Mouse (Mus musculus): ENCODE results near the gene Vps4b.

Vps4b gene

DNA sequence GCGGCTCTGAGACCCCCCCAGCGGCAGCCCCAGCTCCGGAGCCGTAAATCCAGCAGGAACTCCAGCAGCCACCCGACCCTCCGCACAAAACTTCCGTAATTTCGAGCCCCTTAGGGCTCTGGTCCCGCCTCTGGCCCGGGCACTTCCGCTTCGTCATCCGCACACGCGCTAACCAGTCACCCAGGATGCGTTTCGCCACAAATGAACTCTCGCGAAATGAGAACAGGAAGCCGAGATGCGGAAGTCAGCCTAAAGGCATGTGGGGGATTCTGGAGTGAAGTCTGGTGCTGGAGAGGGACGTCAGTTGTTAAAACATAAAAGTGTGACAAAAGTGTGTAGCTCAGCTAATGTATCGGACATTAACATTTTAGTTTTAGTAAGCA, at the start of gene Vps4b:
Vps4b (minus strand) TSS at position 187 of the 383 bp plus-strand sequence.
- peak; percentile 94 for DNase-seq (ENCODE audit: low spot score)

DNA sequence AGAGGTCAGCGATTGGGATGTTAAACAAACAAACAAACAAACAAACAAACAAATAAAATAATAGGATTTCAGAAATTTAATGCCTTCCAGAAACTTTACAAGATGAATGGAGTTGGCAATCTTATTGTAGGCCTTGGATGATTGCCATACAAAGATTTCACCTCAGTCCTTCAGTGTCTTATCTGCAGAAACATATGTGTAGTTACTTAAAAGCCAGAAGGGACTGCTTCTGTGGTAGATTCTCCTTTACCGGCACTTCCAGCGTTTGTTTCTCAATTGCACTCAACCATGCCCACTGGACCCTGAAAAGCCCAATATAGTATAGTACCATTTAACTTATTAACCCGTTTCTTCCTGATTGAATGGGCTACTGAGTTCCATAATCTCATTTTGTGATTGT, 32.3 kb upstream of the Vps4b start:
- DNase-seq (ENCODE audit: low spot score), result no peak

DNA sequence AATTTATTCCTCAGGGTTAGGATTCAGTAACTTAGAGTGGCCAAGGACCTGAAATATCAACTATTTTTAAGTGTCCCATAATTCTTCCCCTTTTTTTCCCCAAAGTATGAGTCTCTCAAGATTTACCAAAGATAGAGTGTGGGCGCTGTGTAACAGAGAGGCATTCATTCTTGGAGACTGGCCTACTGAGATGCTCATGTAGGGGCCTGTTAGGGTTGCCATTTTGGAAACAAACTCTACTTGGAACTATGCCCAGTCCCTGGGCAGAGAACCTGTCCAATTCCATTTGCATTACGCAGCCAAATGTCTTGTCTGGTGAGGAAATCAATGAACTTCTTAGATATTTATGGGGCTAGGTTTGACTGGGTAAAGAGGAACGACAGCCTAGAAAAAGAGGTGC, 25.8 kb upstream of the Vps4b start:
- peak; percentile 25 for DNase-seq (ENCODE audit: low spot score)

DNA sequence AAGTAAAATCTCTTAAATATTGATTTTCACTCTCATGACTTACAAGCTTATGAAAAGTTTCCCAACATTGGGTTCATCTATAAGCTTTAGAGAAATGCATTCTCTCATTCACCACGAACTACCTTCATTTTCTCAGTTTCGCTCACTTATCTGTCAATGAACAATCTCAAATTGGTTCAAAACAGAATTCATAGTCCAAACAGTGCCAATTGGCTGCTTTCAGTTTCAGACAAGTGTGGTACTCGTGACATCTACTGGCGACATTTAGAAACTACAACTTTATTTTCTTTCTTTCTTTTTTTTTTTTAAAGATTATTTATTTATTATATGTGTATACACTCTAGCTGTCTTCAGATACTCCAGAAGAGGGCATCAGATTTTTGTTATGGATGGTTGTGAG, 21.8 kb upstream of the Vps4b start:
- DNase-seq (ENCODE audit: low spot score), result no peak

DNA sequence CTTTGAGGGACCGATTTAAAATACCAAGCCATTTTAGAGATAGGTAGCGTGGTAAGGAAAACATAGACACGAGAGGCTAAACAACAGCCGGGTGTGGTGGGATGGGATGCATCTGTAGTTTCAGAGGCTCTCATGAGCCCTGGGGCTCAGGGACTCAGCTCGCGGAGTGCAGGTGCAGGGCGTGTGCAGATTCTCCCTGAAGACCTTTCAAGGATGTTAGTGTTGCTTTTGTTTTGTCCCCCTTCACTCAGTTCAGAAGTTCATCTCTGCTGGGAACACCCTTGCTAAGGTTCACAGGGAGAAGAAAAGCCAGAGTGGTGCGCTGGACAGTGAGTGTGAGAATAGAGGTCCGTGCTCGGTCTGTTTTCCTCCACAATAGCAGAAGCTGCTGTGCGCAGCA, 20.2 kb upstream of the Vps4b start:
- DNase-seq (ENCODE audit: low spot score), result no peak

DNA sequence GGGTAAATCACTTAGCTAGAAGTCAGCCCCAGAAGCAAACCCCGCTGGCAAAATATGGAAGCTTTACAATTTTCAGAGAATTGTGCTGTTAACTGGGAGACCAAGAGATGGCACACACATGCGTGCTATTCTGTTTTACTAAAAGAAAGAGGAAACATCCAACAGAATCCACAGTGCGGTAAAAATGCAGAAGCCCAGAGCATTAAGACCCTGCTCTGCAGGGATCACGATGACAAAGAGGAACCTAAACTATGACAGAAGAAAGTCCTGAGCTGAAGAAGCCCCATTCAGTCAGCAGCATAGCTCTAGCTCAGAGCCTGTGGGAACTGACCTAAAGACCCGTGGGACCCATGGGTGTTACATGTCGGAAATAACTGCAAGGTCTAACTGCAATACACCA, 18.7 kb upstream of the Vps4b start:
- no peak for DNase-seq (ENCODE audit: low spot score)

DNA sequence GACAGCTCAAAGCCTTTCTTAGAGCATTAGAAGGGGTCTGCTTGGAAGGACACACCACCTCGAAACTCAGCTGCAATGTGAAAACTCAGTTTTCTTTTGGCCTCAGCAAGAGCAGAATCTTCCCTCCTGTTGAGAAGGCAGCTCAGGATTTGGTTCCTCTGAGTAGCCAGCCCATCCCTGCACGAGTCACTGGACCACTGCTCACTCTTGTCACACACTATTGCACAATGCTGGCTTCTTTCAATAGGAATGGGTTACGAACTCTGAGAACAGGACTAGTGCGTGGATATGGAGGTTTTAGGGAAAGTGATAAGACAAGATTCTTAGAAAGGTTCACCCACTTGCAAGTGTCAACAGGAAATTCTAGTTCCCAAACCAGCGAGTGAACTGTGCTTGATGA, 18.3 kb upstream of the Vps4b start:
- DNase-seq (ENCODE audit: low spot score), result no peak

DNA sequence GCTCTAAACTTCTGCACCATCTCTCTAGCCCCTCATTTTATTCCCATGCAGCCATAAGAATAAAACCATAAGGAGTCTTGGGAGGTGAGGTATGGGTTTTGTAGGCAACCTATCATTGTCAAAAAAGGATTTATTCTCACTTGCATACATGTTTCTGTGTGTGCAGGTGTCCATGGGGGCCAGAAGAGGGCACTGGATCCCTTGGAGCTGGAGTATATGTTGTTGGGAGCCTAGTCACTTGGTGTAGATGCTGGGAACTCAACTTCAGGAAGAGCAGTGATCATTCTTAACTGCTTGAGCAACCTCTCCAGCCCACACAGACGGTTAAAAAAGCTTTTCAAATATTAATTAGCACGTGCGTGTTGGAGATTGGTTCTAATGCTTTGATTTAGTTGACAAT, 3.4 kb upstream of the Vps4b start:
- DNase-seq (ENCODE audit: low spot score), result no peak

DNA sequence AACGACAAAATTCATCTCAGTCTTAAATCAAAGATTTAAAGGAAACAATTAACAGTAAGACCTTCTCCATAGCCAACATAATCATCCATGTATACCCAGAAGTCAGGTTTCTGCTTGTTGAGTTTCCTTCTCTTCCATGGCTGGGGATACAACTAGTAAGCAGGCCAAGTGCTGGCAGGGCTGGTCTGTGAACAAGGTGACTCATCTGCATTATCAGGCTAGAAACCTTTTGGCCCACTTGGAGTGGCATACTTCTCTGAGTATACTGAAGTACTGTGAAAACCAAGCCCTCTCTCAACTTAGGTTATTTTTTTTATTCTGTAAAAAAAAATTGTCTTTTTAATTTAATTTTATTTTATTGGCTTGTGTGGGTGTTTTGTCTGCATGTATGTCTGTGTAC, 2.9 kb upstream of the Vps4b start:
- DNase-seq (ENCODE audit: low spot score), result peak; percentile 44

DNA sequence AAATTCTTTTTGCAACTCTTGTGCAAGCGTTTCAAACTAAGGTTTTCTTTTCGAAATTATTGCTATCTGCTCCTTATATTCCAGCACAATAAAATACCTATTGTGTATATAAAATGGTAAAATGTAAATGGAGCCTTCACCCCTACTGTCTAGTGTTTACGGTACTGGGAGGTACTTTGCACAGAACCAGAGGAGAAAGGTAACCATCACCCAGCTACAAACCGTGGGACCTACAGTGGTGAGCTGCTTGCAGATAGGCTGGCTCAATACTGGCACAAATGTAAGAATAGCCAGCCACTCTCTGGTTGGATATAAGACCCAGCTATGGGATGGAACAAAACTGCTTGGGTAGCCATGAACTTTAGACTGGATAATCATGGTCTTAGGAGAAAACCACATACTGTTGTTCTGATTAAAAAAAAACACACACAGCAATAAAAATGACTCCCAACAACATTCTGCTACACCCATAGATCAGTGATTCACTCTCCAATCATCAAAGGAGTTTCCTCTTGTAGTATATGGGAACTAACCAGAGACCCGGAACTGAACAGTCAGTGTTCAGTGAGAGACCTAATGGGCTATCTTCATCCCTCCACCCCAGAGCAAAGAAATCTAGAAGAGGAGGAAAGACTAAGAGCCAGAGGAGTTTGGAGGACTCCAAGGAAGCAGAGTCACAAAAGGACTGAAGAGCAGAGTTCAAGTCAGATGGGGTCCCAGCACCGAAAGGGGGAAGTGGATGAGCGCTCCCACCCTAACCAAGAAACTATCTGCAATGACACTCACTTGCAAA, 655 bp upstream of the Vps4b start:
- no peak for DNase-seq (ENCODE audit: low spot score)

DNA sequence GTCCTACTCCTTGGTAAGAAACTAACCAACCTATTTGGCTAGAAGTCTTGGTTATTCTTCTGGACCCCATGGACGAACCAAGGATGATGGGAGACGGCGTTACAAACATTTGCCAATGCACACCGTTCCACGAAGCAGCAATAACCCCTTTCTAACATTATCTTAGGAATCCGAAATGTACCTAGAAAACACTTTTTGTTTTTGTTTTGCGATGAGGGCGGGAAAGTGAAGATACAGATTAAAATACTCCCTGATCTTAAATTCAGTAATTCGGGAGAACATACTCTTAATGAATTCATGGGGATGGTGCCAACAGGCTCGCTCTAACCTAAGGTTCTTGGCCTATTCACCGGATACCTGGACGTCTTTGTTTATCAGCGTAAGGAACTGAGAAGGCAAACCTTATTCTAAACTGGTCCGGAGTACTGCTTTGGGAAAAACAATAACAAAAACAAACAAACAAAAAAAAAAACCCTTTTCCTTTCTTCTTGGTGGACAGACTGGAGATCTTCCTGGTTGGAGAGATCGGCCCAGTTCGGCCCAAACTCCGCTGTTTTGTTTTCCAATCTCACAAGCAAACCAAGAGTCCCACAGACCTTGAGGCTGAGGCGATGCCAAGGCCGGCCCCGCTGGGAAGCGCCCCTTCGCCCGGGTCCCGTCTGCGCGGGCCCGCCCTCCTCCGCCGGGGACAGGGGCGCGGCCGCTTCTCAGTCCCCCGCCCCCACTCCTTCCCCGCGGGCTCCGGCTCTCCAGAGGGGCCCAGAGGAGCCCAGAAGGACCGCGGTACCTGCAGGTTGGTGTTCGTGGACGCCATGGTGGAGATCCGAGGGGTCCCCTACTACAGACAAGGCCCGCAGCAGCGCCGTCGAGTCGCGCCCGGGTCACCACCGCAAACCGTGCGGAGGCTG, 640 bp downstream of the Vps4b start:
- peak; percentile 53 for DNase-seq (ENCODE audit: low spot score)

DNA sequence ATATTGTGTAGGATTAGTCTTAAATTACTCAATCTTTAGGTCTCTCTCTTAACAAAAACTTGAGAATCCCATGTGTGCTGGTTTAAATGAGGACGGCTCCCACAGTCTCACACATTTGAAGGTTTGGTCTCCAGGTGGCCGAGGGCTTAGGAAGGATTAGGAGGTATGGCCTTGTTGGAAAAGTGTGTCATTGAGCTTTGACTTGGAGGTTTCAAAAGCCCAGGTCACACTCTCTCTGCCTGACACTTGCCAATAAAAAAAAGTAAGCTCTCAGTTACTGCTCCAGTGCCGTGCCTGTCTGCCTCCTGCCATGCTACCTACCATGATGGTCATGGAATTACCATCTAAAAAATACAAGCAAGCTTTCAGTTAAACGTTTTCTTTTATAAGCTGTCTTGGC, 21.6 kb downstream of the Vps4b start:
- DNase-seq (ENCODE audit: low spot score), result no peak

DNA sequence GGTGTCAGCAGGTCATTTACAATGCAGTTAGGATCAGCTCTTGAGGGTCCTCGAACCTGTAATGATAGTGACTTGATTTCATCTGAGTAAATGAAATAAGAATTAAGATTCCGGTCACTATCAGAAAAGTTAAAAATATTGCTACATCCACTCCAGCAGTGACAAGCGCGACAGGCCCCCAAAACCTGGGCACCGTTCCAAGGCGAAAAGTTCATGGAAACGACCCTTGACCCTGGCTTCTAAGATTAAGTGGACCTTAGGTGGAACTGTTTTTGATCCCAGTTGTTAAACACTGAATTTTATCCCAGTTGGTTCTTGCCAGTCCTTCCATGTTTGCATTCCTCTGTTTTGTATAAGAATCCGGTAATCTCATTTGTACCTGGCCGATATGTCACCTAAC, 22.4 kb downstream of the Vps4b start:
- DNase-seq (ENCODE audit: low spot score), result no peak

DNA sequence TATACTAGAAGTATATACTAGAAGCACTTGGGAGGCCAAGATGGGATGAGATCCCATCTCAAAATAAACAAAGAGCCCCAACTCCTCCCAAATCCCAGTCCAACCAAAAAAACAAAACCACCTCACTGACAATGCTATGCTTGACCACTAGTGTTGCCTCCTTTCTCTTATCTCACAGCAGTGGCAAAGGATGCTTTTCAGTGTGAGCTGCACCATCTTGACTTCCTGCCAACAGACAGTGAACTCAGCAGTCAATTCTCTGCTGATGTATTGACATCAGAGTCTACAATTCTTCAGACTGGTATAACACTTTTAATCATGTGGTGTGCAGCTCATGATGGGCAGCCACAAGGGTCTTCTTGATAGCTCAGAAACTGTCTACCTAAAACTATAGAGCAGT, 27.8 kb downstream of the Vps4b start:
- DNase-seq (ENCODE audit: low spot score), result no peak

DNA sequence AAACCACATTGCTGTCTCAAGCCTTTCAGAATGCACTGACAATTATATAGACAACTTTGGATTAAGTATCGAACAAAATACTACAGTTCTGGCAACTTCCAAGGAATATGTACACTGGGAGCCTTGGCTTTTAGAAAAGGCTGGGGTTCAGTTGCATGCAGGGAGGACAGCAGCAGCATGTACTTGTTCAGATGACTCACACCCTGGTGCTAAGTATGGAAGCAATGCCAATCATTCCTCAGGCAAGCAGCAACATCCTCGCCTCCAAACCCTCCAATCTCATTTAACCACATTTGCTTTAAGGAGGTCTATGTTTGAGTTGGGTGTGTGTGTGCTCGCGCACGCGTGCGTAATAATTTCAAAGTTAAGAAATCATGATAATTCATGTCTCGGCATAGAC, 30.8 kb downstream of the Vps4b start:
- DNase-seq (ENCODE audit: low spot score), result no peak

DNA sequence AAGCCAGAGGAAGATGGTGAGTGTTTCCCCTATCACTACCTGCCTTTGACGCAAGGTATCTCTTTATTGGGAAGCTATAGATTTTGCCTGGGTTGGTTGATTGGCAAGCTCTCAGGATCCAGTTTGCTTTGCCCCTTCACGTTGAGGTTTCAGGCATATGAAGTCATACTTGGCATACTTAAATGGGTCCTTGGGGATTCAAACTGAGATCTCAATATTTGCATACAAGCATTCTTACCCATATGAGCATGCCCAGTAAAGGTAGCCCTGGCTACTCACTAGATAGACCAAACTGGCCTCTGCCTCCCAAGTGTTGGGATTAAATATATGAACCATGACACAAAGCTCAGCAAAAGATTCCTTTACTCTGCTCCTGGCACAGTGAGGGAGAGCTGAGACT, 31.7 kb downstream of the Vps4b start:
- no peak for DNase-seq (ENCODE audit: low spot score)

DNA sequence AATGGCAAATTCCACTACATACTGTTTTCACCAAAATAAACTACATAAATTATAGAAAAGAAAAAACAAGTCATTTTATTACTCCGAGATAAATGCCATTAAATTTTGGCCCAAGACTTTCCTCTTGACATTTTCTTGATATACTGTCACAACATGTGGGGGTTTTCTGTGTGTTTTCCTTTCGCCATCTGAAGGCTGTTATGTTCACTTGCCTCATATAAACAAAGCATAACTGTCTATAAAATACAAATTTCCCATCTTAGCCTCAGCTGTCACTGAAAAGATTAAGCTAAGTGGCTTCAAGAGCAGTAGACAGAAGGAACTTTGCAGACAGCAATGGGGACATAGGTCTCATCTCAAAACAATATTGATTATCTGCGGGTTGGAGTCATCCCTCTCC, 32.2 kb downstream of the Vps4b start:
- no peak for DNase-seq (ENCODE audit: low spot score)

DNA sequence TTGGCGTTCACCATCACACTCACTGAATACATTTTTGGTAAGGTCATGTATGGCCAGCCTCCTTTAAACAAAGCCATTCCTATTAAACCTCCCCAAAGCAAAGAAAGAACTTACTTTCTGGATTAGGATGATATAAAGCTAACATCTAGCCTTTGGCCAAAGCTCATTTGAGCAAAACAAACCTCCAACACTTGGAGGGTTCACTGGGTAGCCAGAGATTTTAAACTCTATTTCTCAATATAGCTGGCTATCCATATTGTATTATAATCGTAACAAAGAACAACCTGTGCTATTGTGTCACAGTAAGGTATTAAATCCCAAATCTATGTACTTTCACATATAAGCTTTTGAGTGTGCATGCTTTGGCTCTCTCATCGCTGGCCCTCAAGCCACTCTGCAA, 35.8 kb downstream of the Vps4b start:
- DNase-seq (ENCODE audit: low spot score), result no peak

DNA sequence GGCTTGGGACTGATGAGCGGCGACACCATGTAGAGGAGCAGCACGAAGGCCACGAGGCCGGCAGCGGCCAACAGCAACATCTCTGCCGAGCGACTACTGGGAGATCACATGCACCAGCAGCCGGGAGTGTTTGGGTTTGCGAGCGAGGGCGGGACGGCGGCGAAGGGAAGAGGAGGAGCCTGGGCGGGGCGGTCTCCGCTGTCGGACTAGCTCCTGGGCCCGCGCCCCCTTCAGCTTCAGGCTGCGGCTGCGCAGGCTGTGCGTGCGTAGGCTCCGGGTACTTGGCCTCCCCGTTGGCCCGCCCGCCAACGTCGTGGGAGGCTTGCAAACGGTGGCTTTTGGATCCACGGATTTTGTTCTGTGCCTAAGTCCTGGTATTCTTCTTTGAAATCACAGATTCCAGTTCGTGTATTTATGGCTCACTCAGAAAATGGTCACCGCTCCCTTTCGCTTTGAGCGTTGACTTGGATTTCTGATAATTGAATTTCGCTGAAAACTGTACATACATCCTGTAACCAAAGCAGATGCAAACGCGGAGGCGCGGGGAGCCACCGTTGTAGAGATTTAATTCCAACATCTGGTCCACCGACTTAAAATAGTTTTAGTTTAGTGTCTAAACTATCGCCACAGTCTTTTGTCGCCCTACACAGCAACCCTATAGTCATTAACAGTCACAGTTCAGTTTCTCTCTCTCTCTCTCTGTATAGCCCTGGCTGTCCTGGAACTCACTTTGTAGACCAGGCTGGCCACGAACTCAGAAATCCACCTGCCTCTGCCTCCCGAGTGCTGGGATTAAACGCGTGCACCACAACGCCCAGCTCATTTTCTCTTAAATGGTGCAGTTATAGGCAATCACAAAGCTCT, 36.7 kb downstream of the Vps4b start, which contains the start of gene Kdsr:
Kdsr (minus strand) TSS at position 156 of the 864 bp plus-strand sequence.
- DNase-seq (ENCODE audit: low spot score), result peak; percentile 97

DNA sequence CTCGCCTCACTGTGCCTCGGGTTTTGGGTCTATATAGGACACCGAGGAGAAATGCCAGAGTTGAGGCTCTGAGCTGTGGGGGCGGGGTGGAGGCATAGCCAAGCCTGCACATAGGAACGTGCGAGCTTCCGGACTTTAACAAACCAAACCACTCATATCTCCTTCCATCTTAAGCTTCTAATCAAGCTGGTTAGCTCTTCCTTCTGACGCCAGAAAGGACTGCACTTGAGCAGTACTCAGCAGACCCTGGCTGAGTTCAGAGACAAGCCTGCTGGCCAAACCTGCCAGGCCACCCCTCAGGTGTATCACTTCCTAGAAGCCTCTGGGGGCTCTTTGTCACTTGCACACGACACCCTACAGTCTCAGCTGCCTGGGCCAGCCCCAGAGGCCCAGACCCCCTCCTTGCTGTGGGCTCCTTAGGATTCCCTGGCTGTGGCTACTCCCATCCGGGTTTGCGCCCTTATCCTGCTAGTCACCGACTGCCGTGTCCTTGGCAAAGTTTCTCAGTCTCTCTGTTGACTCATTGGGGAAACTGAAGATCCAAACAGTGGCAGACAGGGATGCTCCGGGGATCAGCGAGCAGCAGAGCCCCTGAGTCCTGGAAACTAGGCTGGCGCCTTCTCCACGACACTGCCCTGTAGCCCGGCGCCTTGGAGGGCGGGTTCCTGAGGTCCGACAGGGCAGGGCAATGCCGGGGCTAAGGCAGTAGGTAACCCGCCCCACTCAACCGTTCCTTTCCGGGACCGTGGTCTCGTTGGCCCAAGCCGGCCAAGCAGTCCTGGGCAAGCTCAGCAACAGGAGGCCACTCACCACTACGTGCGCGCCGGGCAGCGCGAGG, 37.6 kb downstream of the Vps4b start:
- peak; percentile 48 for DNase-seq (ENCODE audit: low spot score)

DNA sequence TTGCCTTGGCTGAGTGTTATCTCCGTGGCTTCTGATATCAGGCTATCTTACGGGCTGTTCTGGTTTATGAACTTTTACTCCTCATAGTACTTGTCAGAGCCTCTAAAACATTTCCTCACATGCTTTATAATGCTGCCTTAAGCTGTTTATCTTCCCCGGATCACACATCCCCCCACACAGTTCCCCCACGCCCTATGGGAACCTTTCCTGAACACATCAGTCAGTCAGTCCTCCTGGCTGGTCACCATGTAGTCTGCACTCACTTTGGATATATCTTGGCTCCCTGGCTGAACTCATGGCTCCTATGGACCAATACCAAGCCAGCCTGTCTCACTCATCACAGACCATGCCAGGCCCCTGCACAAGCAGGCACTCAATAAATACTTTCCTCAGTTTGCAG, 39.9 kb downstream of the Vps4b start:
- peak; percentile 24 for DNase-seq (ENCODE audit: low spot score)
